Mouse (Mus musculus): ENCODE data around the gene Gm29427. TPM values are rescaled to one million over a fixed set of nuclear protein-coding genes. Genes with fewer than 3 reads are reported as not detected.

Gm29427 gene
- polyA plus RNA-seq, 1 experiment from 2014 or later: not detected

DNA sequence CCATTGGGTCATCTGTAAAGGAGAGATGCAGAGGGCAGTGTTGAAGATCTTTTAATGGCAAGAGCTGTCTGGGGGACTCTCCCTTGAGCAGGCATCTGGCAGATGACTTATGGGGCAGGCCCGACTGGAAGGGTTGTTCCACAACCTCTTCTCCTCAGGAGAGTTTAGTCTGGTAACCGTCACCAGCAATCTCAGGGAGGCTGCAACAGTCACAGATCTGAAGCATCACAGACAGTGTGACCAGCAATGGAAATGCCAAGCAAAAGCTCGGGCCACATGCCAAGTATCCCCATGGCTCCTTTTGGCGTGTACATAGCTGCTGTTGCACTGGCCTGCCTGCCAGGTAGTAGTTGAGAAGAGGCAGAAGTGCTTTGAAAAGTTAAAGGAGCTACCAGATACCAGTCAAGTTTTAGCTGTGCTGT lies 24.6 kb upstream of the Gm29427 start:
- Histone ChIP-seq H3K27me3 (ENCODE audit: low read depth, poor library complexity, severe bottlenecking) (0 out of 2 replicates have a peak, but pooled peaks cover 3% of the 10 kb centered on the region), H3K4me3 (no peak overlapping the region), H3K27ac (no peak overlapping the region), H3K4me1 (peaks cover 9% of the 10 kb centered on the region; the same call in 1 of the 2 replicates), H3K36me3 (no peaks in the 10 kb centered on the region), H3K9me3 (replicated peaks) (no peaks in the 10 kb centered on the region)
- 70% methylated on average over 4 of the region's 4 CpGs for WGBS
- DNase-seq (ENCODE audit: low spot score): no peak

DNA sequence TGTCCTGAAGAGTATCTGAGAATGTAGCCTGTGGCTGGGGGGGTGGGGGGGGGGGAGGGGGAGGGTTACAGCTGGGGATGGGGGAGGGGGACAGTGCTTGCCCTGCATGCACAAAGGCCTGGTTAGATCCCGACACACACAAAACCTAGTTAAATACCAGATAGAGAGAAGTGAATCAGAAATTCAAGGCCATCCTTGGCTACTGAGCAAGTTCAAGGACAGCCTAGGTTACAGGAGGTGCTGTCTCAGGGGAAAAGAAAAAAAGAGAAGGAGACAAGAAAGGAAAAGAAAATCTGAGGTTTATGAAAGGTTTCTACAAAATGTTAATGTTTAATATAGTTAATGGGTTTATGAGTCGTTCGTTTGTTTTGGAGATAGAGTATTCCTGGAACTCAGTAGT lies 24.0 kb upstream of the Gm29427 start:
- Histone ChIP-seq H3K27me3 (ENCODE audit: low read depth, poor library complexity, severe bottlenecking) (0 out of 2 replicates have a peak, but pooled peaks cover 3% of the 10 kb centered on the region), H3K36me3 (no peaks in the 10 kb centered on the region), H3K4me3 (no peak overlapping the region), H3K4me1 (peaks cover 9% of the 10 kb centered on the region; the same call in 1 of the 2 replicates), H3K9me3 (replicated peaks) (no peaks in the 10 kb centered on the region), H3K27ac (no peak overlapping the region)
- WGBS: 86% methylated on average over 3 of the region's 3 CpGs
- DNase-seq (ENCODE audit: low spot score): no peak

DNA sequence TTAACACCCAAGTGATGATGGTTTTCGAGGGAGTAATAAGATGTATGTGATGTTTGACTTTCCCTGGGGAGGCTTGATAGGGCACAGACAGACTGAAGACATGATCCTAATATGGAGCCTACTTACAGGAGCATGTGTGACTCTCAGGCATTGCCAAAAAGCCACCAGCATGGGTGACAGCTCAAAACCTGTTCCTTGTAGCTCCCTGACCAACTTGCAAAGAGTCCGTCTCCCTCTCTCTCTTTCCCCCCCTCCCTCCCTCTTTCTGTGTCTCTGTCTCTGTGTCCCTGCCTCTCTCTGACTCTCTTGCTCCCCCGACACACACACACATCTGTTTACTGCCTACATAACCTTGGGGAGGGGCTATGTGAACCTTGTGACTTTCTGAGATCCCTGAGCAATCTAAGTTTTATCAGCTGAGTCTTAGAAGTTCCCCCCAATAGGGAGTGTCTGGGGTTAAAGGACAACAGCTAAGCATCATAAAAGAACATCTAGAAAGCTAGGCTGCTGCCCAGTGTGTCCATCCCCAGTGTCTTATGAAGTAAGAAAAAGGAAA lies 23.0 kb upstream of the Gm29427 start:
- Histone ChIP-seq H3K36me3 (no peaks in the 10 kb centered on the region), H3K4me3 (no peak overlapping the region), H3K27me3 (ENCODE audit: low read depth, poor library complexity, severe bottlenecking) (0 out of 2 replicates have a peak, but pooled peaks cover 3% of the 10 kb centered on the region), H3K27ac (no peak overlapping the region), H3K4me1 (peaks cover 9% of the 10 kb centered on the region; the same call in 1 of the 2 replicates), H3K9me3 (replicated peaks) (no peaks in the 10 kb centered on the region)
- no peak for DNase-seq (ENCODE audit: low spot score)
- WGBS: 82% methylated on average over 3 of the region's 3 CpGs

DNA sequence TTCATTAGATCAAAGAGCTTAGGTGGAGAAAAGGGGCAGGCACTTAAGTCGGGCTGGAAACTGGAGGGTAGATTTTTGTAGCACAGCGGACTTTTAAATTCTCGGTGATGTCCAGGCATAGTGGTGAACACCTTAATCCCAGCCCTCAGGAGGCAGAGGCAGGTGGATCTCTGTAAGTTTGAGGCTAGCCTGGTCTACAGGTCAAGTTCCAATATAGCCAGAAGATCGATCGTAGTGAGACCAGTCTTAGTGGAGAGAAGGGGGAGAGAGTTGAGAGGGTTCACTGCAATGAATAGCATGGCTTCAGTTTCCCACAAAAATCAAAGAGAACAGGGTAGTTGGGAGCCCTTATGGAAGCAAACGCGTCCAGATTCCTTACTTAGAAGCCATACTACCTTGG lies 22.3 kb upstream of the Gm29427 start:
- H3K4me3 ChIP-seq: no peak overlapping the region
- no peaks in the 10 kb centered on the region for H3K9me3 ChIP-seq (replicated peaks)
- no peak overlapping the region for H3K27ac ChIP-seq
- DNase-seq (ENCODE audit: low spot score): no peak
- WGBS: 85% methylated on average over 7 of the region's 7 CpGs
- H3K27me3 ChIP-seq (ENCODE audit: low read depth, poor library complexity, severe bottlenecking): 0 out of 2 replicates have a peak, but pooled peaks cover 3% of the 10 kb centered on the region
- H3K4me1 ChIP-seq: peaks cover 9% of the 10 kb centered on the region; the same call in 1 of the 2 replicates
- H3K36me3 ChIP-seq: no peaks in the 10 kb centered on the region

DNA sequence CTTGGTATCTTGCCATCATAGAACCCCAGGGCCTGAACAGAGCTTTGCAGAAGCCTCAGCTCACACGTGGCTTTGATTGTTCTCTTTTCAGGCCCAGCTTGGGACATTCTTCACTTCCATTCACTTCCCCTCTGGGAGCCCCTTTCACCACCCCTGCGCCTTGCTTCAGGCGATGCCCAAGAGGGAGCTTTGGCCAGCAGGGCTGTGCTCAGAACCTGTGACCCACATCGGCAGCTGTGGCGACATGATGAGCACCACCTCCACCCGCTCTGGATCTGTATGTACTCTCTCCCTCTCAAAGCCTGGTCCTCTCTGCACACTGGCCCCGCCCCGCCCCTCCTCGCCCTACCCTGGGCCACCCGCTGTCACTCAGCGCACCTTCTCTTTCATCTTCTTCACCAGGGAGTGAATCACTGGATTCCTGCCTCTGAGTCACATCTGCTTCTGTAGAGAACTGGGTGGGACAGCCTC lies 21.8 kb upstream of the Gm29427 start:
- H3K27me3 ChIP-seq (ENCODE audit: low read depth, poor library complexity, severe bottlenecking): 0 out of 2 replicates have a peak, but pooled peaks cover 3% of the 10 kb centered on the region
- H3K4me3 ChIP-seq: no peak overlapping the region
- peaks cover 9% of the 10 kb centered on the region; the same call in 1 of the 2 replicates for H3K4me1 ChIP-seq
- DNase-seq (ENCODE audit: low spot score): no peak
- H3K9me3 ChIP-seq (replicated peaks): no peaks in the 10 kb centered on the region
- H3K27ac ChIP-seq: no peak overlapping the region
- H3K36me3 ChIP-seq: no peaks in the 10 kb centered on the region
- 34% methylated on average over 11 of the region's 11 CpGs for WGBS

DNA sequence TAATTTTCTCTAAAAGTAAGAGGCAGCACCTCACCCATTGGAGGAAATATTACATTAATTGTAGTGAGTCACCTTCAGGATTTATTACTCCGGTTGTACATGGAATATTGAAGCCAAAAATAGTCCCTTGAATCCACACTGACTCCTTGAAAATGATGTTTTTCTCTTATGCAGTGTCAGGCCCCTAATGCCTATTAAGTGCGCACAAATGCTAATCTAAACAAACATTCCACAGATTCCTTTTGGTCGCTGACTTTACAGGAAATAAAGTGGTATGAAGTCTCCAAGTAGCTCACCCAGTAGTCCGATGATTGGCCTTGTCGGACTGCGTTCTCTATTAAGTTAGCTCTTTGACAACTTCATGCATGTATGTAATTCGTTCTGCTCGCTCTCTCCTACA lies 19.3 kb upstream of the Gm29427 start:
- Histone ChIP-seq H3K4me3 (no peak overlapping the region), H3K27ac (no peak overlapping the region), H3K27me3 (ENCODE audit: low read depth, poor library complexity, severe bottlenecking) (0 out of 2 replicates have a peak, but pooled peaks cover 3% of the 10 kb centered on the region), H3K36me3 (no peaks in the 10 kb centered on the region), H3K4me1 (peaks cover 11% of the 10 kb centered on the region), H3K9me3 (replicated peaks) (no peaks in the 10 kb centered on the region)
- no peak for DNase-seq (ENCODE audit: low spot score)
- 84% methylated on average over 8 of the region's 8 CpGs for WGBS

DNA sequence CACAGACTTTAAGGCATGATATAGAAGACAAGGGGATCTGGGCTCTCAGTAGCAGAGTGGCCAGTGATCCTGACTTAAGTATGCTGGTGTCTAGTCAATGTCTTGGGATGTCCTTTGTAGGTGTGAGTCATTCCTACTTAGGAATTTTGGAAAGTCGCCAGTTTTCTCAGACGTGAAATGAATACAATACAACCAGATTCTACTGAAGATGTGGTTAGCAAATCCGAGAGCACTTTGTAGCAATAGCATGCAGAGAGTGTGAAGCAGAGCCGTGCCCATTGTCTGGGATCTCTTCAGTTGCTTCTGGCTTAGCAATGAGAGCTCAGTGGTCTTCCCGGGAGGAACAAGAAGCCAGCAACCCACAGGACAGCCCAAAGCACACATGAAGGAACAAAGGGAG lies 18.9 kb upstream of the Gm29427 start:
- DNase-seq (ENCODE audit: low spot score): no peak
- H3K27me3 ChIP-seq (ENCODE audit: low read depth, poor library complexity, severe bottlenecking): 0 out of 2 replicates have a peak, but pooled peaks cover 3% of the 10 kb centered on the region
- 79% methylated on average over 5 of the region's 5 CpGs for WGBS

DNA sequence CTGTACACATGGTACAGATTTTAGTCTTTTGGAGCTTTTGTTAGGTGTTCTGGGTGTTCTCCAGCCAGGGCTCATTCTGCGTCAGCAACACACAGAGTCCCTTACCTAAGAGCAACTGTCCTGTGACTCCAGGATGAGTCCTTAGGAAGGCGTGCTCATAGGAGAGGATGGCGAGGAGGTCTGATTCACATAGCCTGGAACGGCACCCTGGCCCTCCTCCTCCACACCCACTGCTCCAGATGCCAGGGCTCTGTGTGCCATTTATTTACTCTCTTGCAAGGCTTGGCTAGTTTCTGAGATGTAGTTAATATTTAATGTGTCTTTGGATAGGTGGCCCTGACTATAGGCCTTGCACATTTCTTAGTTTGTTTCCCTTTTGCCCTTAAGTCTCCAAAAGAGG lies 18.1 kb upstream of the Gm29427 start:
- WGBS: 80% methylated on average over 4 of the region's 4 CpGs
- Histone ChIP-seq H3K36me3 (no peaks in the 10 kb centered on the region), H3K9me3 (replicated peaks) (no peaks in the 10 kb centered on the region), H3K4me1 (peaks cover 11% of the 10 kb centered on the region), H3K27ac (no peak overlapping the region), H3K4me3 (no peak overlapping the region), H3K27me3 (ENCODE audit: low read depth, poor library complexity, severe bottlenecking) (0 out of 2 replicates have a peak, but pooled peaks cover 3% of the 10 kb centered on the region)
- DNase-seq (ENCODE audit: low spot score): no peak

More for the DNA sequence above, 18.9 kb upstream of the Gm29427 start:
- Histone ChIP-seq H3K4me3 (no peak overlapping the region), H3K4me1 (peaks cover 11% of the 10 kb centered on the region), H3K9me3 (replicated peaks) (no peaks in the 10 kb centered on the region), H3K27ac (no peak overlapping the region), H3K36me3 (no peaks in the 10 kb centered on the region)

DNA sequence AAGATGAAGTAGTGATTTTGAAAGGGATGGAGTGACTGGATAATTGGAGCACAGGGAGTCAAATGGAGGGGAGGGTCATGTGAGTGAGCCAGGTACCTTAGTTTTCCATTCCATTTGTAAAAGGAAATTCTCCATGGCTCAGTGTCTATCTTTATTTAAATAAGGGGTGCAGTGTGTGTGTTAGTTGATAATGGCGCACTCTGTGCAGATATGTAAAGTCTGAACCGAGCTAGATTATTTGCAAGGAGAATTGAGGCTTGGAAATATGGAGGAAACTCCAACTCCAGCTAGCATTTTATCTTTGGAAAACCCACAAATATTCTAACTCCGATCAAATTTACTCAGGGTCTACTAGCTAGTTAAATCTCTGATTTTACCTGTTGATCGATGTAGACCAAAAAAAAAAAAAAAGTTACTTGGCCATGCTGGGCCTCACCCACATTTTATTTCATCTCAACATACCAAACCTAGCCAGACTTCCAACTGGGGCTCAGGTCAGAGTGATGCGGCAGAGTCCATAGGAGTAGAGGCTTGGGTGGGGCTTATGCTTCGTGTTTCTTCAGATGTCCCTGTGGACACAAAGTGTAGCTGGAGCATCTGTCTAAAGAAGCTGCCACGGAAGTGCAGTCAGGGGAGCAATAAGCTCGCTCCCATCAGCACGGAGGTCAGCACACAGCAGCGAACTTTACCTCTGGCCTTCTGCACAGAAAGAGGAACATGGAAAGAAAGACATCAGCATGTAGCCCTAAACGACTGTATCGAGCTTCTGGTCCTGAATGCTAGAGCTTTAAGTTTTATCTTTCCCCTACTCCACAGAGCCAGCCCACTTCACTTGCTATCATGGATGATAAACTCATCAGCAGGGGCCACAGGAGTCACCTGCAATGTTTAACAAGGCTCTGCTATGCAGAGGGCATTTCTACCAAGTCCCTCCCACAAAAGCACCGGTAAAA lies 17.4 kb upstream of the Gm29427 start:
- Histone ChIP-seq H3K9me3 (replicated peaks) (no peaks in the 10 kb centered on the region), H3K4me3 (no peak overlapping the region), H3K27ac (no peak overlapping the region), H3K27me3 (ENCODE audit: low read depth, poor library complexity, severe bottlenecking) (0 out of 2 replicates have a peak, but pooled peaks cover 3% of the 10 kb centered on the region), H3K36me3 (no peaks in the 10 kb centered on the region), H3K4me1 (peaks cover 11% of the 10 kb centered on the region)
- DNase-seq (ENCODE audit: low spot score): no peak
- 91% methylated on average over 13 of the region's 13 CpGs for WGBS

DNA sequence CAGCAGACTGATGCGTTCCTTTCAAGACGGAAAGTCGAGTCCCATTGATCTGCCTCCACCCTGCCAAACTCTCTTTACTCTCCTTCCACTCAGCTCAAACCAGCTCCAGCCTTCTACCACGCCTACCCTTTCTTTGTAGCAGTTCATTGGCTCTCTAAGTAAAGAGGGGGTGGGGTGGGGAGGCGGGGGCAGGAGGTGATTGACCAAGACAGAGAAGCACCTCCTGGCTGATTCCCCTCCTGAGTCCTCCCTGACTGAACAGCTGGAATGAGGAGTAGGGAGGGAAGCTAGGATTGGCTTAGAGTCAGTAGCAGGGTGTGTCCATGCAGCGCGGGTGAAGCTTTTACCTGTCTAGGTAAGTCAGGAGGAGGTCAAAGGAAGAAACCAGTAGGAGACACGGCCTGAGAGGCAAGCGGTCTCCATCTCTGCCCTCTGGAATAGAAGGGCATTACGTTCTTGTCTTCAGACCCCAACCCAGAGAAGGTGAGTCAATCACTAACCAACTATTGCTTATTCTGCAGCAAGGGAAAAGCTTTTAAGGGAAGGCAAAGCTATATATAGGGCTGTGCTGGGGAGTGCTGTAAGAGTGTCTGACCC lies 16.2 kb upstream of the Gm29427 start, which contains the start of gene AA986860:
AA986860 (plus strand) TSS at position 236 of the 597 bp plus-strand sequence.
- Histone ChIP-seq H3K9me3 (replicated peaks) (no peaks in the 10 kb centered on the region), H3K4me3 (peak within 1 kb of the TSS; percentile 31), H3K4me1 (peaks cover 7% of the 10 kb centered on the region), H3K36me3 (no peaks in the 10 kb centered on the region), H3K27ac (no peak within 1 kb of the TSS), H3K27me3 (ENCODE audit: low read depth, poor library complexity, severe bottlenecking) (no peaks in the 10 kb centered on the region)
- DNase-seq (ENCODE audit: low spot score): peak; percentile 38
- 5% methylated on average over 10 of the region's 10 CpGs for WGBS

DNA sequence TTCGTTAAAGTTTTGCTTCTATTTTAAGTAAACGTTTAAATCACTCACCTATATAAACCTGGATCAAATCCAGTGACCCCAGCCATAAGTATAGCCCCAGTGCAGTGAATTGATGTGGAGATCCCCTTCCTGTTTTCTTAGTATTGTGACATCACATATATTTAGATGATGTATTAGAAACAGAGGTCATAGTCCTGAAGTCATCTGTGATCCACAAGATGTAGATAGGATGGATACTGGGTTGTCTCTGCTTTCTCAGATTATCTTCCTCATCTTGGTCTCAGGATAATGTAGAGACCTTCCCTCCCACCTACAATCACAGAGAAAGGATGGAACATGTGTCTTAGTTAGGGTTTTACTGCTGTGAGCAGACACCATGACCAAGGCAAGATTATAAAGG lies 13.6 kb upstream of the Gm29427 start, which contains the start of gene Pfkfb2:
Pfkfb2 (minus strand) TSS at position 101 of the 400 bp plus-strand sequence.
- Histone ChIP-seq H3K4me3 (no peak within 1 kb of the TSS), H3K4me1 (peaks cover 7% of the 10 kb centered on the region), H3K9me3 (replicated peaks) (no peaks in the 10 kb centered on the region), H3K27me3 (ENCODE audit: low read depth, poor library complexity, severe bottlenecking) (no peaks in the 10 kb centered on the region), H3K27ac (no peak within 1 kb of the TSS), H3K36me3 (no peaks in the 10 kb centered on the region)
- DNase-seq (ENCODE audit: low spot score): no peak
- 85% methylated on average over 2 of the region's 2 CpGs for WGBS

DNA sequence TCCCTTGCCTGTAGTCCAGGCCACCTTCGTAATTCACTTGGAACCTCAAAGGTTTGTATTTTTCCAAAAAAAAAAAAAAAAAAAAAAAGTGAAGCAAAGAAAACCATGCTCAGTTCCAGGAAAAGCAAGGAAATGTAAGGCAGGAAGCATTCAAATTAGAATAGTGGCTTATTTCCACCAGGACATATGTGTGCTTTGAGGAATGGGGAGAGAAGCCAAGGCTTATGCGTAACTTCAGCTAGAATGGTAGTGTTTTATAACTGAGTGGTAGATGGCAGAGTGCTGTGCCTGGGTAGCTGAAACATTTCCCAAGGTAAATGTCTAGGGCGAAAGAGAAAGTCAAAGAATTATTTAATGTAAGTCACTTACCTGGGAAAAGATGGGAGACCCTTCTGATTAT lies 13.1 kb upstream of the Gm29427 start:
- WGBS: 96% methylated on average over 3 of the region's 3 CpGs
- Histone ChIP-seq H3K36me3 (no peaks in the 10 kb centered on the region; the same call in 1 of the 2 replicates), H3K27ac (no peak overlapping the region), H3K4me1 (peaks cover 7% of the 10 kb centered on the region), H3K9me3 (replicated peaks) (no peaks in the 10 kb centered on the region), H3K4me3 (no peak overlapping the region), H3K27me3 (ENCODE audit: low read depth, poor library complexity, severe bottlenecking) (no peaks in the 10 kb centered on the region)
- DNase-seq (ENCODE audit: low spot score): no peak

All from limb, embryonic 10.5 days (tissue).